Mouse (Mus musculus) layer of hippocampus, postnatal 25 days (tissue): ENCODE data around the gene Spred1. TPM values are rescaled to one million over a fixed set of nuclear protein-coding genes. Genes with fewer than 3 reads are reported as not detected.
A peak's percentile ranks its signal among the peaks of the same experiment; 100 is the strongest.
"Not testable (repeated sequence)": the region's sequence is repeated elsewhere in the genome, so short reads cannot be mapped to it uniquely, and the experiment has no call there.

Experiments
- DNase-seq, 2 experiments: peaks; one replicate each; pipeline ENCODE4 v3.0.0; 2022; ENCODE audit warnings: mixed read lengths in 2 of 2, low spot score in 1 of 2; ENCODE audit errors: extremely low spot score in 1 of 2
- total RNA-seq, 2 experiments: library from RNA; stranded (reverse); gene quantifications; 2 replicates each; pipeline ENCODE4 v1.2.3; 2021

Gene Spred1
- total RNA-seq, 2 experiments from 2014 or later = 91.1 to 98.2 TPM

DNA sequence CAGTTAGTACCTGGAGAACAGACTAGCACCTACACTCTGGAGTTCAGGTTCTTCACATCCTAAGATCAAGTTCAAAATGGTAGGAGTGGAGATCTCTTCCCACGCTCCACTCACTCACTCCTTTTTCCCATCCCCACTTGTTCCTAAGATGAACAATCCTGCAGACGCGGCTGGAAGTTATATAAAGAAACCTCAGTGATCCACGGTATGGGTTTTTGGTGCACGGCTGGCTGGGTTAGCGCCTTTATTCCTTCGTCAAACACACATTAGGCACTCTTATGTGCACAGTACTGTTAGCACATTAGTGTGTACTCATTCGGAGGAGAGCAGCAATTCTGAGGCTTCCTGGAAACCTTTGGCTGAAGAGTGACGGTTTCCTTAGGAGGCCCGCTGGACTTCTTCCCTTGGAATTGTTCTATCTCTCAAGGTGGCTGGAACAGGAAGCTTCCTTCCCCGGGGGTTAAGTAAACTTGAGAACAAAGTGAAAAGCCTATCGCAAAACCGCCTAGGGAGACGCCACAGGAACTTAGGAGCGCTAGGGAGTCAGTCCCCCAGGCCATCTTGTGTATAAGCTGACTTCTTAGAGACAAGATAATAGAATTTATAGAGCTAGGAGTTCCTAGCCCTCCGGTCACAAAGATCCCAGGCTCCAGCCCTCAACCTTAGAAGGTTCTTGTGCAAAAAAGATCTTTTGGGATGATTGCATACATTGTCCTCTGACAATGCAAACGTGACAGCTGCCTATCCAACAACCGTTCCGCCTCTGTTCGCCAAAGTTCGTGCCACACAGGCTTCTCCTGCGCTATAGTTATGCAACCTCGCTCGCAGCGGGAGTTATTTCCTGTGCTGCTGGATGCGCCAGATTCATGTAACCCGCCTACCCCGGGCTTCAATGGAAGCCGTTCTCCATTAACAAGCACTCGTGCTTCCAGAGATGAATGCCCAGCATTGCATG is 1.6 kb upstream of the Spred1 start:
- DNase-seq = peak; percentile 62 to 66

DNA sequence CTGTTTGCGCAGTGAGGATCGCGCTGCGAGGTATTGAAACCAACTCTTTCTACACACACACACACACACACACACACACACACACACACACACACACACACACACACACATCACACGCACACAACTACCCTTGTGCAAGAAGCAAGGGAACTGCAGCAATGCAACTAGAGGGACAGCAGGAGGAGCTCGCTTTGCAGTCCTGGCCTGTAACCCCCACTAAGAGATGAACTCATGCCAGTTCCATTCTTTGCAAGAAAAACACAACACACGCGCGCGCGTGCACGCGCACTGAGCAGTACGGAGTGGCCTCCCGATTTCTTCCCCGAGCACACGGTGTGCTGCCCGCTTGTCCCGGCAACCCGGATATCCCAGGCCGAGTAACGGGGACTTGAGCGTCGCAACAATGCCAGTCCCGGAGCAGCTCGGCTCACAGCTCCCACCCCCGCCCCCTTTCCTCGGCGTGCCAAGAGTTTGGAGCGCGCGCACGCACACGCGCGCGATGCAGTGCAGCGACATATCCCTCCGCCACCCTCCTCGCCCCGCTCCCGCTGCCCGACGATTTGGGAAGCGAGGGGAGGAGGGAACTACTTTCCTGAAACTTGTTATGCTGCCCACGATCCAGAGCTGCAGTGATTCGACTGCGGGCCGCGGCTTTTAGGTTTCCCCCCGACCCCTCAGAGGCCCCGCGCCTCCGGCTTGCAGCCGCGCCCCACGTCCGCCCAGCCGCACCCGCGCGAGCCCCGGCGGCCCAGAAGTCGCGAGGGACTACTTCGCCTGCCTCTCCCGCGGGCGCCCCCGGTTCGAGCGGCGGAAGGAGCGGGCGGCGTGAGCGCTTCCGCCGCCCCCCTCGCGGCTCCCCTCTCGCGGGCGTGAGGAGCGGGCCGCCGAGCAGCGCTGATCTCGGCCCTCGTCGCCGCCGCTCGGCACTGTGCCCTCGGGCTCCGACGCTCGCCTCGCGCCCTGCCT is 645 bp upstream of the Spred1 start:
- peak; percentile 76 to 90 for DNase-seq

DNA sequence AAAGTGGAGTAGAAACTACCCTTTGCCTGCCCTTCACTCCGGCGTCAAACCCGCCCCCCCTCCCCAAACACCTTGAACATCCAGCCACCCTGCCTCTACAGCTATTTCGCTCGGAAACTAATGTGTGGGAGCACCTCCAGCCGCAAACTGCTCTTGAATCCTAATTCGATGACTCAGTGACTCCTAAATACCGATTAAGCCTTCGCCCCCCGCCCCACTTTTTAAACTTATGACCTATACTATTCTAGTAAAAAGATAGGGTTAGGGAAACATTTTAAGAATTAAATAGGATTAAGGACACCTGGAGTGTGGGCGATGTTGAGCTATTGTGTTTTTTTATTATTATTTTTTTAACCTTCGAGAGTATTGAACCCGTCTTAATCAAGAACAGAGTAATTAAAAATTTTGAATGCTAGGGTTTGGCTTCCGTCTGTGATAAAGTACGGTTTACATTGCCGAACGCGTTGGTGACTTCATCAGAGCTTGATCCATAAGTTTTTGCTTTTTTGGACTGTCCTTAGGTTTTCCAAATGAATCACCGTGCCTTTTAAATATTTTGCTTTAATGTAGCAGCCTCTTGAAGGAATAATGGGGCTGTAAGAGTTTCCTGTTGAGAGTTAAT is 921 bp downstream of the Spred1 start:
- DNase-seq = no peak

DNA sequence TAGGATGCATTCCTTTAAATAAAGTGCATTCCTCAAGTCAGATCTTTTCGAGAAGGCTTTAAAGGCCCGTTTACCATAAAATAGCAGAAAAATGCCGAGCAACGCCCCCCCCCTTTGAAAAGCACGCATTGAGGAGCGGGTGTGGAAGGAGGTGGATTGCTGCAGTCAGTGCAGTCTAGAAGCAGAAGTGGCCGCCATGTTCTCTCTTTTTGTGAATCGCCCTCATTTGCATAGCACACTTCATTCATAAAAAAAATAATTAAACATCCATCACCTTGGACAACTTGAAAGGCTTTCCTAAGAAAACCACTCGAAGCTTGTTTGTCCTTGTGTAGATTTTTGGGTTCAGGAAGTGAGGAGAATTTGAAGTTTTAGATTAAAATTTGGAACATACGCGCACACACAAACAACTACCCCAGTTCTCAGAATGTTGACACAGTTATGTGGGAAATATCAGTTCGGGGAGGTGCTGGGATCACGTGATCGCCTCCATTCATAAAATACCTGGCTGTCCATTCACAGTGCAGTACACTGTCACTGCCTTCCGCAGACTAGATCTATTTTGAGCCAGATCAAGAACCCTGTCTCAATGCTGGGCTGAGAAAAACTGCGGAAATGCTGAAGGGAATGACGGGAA is 1.6 kb downstream of the Spred1 start:
- DNase-seq = peak in 1 of 2 experiments; percentile 21

DNA sequence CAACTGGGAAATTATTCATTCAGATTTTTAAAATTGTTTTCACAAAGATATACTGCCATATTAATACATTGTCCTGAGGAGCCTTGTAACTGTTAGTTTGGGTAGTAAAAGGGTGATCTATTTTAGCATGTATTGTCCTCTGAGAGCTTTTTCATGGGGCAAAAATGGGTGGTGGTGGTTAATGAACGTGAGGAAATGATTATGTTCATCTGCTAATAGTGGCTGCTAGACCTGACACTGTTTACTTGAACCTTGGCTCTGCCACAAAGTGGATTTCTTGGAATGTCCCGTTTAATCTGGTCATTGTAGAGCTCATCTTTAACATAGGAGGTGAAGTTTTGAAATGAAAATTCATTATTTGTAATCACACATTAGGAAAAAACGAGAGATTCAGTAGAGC is 2.5 kb downstream of the Spred1 start:
- DNase-seq = no peak

DNA sequence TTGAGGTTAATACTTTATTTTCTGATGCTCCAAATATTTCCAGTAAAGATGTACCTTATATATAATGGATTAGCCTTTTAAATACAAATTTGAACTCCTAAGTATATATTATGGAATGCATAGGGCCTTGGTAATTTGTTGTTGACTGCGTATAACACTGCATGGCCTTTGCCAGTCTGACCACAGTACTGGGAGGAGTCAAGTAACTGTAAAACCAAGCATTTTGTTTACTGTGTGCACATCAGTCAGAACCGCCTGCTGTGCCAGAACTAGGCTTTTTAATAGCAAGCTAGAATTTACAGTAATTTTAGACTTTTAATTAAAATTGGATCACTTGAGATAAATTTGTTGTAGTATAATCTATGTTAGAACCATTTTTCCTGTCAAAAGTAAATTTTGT is 3.7 kb downstream of the Spred1 start:
- no peak for DNase-seq

DNA sequence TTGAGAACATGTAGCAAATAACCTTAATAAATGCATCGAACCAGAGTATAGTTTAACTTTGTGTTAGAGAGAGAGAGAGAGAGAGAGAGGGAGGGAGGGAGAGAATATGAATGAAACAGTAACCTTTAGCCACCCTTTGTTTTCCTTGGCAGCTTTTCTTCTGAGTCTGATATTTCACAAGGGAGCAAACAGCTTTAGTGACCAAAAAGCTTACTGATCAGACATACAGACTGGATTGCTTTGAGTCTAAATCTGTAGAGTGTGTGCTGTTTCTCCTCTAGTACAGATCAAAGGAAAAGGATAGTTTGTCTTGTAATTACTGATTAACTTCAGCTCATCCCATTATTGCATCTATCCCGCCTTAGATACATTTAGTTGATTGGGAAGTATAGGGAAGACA is 8.0 kb downstream of the Spred1 start:
- no peak for DNase-seq

DNA sequence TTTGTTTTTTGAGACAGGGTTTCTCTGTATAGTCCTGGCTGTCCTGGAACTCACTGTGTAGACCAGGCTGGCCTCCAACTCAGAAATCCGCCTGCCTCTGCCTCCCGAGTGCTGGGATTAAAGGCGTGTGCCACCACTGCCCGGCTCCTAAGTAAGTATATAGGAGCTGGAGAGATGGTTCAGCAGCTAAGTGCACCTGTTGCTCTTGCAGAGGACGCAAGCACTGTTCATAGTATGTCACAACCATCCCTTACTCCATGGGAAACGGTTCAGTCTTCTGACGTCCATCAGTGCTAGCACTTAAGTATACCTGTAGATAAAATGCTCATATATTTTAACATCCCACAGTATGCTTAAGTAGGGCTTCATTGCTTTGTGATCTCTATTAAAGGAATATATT is 9.9 kb downstream of the Spred1 start:
- not testable (repeated sequence) for DNase-seq

DNA sequence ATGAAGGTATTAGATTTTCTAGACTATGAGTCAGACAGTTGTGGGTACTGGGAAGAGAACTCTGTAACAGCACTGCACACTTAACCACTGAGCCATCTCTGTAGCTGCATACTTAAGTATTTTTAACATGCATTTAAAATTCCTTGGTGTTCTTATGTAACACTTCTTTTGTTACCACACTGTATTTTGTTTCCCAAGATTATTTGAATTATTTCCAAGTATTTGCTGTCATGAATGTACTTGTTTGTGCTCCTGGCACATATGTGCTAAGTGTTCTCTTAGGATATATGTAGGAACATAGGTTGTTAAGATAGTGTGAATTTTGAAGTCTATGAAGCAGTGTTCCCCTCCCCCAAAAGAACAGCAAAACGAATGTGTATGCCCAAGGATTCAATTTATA is 10.7 kb downstream of the Spred1 start:
- DNase-seq = no peak

DNA sequence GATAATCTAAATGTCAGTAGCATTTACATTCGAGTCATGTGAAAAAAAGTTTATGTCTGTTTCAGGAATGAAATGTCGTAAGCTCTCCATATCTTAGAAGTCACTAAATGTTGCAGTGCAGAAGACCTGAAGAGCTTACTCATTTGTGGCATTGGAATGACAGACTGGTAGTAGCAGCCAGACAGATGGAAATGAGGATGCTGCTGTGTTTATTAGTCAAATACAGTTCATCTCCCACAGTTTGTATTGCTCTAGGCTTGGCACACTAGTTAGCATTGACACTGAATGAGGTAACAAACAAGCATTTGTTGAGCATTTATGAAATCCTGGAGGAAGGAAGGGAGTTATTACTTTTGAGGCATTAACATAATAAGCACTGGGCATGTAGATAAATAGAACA is 12.4 kb downstream of the Spred1 start:
- no peak for DNase-seq

DNA sequence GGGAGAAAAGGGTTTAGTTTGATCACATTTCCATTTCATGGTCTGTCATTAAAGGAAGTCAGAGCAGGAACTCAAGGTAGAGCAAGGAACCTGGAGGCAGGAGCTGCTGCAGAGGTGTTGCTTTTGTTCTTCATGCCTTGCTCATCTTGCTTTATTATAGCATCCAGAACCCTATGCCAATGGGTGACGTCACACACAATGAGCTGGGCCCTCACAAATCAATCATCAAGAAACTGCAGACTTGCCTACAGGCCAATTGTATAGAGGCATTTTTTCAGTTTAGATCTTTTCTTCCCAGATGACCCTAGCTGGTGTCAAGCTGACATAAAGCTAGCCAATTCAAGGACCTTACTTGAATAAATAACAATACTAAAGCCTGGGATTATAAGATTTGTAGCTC is 16.6 kb downstream of the Spred1 start:
- DNase-seq = no peak

DNA sequence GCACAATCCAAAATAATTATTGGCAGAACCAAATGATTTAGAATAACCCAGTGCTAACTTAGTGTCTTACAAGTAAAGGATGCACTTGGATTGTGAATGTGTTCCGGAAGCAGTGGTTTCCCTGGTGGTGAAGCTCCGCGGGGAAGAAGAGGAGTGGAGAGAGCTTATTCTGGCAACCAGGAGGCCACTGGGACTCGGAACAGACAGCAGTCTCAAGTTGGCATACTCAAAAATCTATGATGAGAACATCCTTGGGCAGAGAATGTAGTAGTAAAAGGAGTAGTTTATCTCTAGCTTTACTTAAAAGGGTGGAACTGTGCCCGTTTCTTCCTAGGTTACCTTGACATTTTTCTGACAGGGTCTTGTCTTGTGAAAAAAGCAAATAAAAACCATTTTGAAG is 17.8 kb downstream of the Spred1 start:
- no peak for DNase-seq

DNA sequence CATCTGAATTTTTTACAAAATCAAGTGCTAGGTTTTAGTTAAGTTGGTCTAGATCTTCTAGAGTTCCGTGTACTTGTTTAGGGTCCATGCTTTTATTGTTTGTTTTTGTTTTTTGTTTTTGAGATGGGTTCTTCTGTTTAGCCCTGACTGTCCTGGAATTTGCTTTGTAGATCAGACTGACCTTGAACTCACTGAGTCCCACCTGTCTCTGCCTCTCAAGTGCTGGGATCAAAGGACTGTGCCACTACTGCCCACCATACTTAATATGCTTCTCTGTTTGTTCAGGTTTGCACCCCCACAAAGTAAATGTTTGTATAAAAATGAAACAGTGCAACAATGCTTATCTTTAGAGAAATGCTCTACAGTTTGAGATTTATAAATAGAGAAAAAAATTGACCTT is 18.8 kb downstream of the Spred1 start:
- no peak for DNase-seq

DNA sequence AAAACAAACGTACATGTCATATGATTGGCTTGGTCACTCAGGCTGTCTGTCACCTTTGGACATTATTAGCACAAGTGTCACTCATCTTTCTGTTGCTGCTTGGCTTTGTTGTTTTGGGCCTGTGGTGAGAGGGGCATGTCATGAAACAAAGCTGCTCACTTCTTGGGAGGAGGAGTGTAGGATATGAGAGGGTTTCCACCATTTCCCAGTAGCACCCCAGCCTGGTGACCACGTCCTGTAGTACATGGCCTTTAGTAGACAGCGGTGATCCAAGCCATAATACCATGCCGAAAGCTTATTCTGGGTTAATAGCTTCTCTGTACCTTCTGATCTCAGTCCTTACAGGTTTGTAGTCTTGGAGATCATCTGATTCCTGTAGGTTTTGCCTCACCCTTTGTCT is 21.9 kb downstream of the Spred1 start:
- DNase-seq = no peak

DNA sequence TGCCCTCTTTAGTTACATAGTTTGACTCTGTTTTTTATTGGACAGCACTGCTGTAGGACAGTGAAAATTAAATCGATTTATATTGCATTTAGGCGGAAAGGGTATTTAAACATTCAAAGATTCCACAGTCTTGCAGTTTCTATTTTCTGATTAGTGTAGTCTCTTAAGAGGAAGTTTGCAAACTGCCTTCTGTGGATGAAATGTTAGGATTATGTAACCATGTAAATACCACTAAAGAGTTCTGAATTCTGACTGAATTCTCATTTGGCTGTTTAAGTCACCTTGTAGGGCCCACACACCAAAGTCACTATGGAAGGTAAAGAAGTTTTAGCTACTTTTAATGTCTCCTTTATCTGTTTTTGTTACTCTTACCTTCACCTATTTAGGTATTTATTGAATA is 24.9 kb downstream of the Spred1 start:
- no peak for DNase-seq

DNA sequence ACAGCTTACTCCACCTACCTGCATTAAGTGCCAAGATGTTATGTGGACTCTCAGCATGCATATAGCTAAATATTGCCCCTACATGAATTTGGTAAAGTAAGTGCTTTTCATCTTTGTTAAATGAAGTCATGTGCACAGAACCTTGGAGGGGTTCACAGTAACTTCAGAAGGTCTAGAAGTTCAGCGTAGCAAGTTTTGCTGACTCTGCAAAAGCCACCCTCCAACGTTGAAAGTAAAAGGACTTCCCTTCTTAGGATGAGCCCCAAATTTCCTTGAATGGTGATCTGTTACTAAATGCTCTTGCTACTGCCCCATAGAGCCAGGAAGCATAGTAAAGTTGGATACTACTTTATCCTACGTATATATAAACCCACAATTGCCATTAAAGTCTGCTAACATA is 25.4 kb downstream of the Spred1 start:
- no peak for DNase-seq

DNA sequence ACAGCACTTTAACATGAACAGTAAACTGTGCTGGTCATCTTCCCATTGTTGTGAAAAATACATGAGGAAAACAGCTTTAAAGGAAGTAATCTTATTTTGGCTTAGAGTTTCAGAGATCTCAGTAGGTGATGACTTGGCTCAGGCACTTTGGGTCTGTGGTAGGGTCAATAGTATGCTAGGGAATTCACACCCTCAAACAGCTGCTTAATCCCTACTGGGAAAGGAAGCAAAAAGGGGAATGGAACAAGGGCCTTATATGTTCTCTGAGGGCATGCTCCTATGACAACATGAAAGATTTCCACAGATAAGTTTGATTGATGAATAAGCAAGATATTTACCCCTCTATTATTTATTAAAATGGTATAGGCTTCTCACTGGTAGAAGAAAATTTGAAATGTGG is 31.0 kb downstream of the Spred1 start:
- DNase-seq = no peak

DNA sequence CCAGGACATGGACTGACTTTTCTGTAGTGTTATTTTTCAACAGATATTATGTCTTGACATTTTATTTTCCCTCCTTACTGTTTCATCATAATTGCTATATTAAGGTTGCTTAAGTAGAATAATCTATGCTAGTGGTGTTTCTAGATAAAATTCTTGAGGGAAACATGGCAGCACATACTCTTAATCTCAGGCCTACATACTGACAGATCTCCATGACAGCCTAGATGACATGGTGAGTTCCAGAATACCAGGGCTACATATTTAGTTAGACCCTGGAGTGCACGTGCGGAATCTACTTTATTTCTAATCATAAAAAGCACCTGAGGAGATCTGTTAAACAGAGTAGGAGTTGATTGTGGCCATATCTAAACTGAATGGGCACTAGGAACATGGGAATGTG is 47.2 kb downstream of the Spred1 start:
- DNase-seq = no peak

DNA sequence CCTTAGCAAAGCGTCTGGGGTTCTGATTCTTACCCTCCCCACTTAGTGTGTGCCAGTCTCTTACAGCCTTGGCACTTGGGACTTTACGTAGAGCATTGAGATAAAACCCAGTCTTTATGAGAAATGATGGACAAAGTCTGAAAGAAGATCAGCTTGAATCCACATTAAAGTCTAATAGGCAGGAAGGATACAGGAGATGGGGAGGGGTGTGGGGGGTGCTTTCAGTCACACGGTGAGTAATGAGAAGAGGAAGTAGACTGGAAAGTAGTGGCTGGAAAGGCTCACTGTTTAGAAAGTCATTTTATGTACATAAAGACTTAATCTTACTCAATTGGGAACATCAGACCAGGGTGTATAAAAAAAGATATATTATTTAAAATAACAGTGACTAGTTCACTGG is 47.9 kb downstream of the Spred1 start:
- no peak for DNase-seq

DNA sequence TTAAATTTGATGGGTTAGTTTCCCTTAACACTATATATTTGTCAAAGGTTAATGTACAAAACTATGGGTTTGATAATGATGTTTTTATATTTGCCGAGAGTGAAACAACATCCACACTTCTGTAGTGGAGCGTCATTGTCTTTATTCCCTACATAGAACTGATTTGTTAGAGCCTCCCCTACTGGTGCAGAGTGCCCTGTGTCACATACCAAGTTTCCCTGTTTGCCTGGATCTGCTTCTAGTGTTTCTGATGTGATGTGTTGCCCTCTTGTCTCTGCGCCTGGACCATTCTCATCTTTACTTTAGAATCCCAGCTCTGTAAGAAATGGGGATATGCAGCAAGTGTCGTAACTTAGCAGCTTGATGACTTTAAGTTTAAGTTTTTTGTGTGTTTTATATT is 51.8 kb downstream of the Spred1 start:
- no peak for DNase-seq
